Mouse (Mus musculus) cerebellum, adult 9-10 months (tissue): ENCODE measurements around the gene OR5BS1P.
"Not testable (repeated sequence)": the region's sequence is repeated elsewhere in the genome, so short reads cannot be mapped to it uniquely, and the experiment has no call there.

ENCODE experiments used
- DNase-seq: peaks from one replicate; pipeline ENCODE4 v3.0.0; 2022

The OR5BS1P gene

DNA sequence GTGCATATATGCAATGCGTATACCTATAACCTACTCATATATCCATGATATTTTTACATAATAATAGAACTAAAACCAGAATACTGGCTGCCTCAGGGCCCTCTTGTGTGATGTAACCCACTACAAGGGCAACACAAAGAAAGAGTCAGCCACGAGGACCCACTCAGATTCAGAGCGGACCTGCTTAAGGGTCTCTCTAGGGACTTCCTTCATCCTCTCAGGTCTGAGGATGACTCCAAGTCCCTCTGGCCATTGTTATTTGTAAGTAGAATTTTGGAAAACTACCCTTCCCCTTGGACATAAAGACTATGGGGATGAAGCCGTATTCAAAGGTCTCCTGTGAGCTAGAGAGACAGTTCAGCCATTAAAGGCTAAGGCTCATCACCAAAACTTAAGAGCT lies at the start of gene OR5BS1P:
Gene OR5BS1P, plus strand, starts transcription at position 301 of the 400 bp plus-strand sequence.
- DNase-seq, result no peak

DNA sequence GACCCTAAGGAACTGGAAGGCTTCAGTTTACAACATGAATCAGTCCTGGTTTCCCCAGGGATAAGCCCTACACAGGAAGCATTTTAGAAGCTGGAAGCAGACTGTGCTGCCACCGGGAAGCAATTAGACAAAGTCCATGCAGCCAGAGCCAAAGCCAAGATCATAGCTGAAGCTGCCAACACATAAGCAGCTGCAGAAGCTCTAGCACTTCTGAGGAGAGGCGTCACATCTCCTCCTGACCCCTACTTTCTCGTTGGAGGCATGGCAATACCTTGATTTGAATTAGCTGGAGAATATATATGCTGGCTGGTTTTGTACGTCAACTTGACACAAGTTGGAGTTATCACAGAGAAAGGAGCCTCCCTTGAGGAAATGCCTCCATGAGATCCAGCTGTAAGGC lies 48.8 kb upstream of the OR5BS1P start:
- no peak for DNase-seq

DNA sequence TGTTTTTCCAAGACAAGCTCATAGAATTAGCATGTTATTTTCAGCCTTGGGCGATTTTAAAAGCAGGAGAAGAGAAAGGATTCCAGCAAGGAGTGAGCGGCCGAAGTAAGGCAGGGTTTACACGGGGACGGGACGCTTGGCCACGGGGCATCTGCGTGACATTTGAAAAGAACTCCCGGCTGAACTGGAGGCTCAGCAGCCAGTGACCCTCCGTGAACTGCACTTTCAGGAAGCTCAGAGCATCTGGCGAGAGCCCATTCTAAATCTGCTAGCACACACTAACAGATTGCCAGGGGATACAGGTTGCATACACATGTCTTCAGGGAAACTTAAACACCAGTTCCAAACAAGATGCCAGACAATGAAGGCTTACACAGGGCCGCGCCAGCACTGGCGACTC lies 45.4 kb upstream of the OR5BS1P start:
- no peak for DNase-seq

DNA sequence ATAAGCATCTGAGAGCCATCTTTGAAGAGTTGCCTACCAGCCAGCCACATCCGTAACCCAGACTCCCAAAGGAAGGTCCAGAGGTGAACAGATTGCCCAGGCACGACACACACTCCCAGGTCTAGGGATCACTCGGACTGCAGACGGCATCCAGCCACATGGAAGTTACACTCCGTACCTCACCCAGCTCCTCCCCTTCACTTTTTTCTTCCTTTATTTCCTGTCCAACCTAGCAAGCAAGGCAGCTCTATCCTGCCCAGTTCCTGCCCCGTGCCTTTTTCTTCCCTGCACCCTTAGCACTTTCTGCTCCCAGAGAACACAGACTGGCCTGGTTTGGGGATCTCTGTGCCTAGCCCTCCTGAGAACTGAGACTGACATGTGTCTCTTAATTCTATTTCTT lies 44.9 kb upstream of the OR5BS1P start:
- no peak for DNase-seq

DNA sequence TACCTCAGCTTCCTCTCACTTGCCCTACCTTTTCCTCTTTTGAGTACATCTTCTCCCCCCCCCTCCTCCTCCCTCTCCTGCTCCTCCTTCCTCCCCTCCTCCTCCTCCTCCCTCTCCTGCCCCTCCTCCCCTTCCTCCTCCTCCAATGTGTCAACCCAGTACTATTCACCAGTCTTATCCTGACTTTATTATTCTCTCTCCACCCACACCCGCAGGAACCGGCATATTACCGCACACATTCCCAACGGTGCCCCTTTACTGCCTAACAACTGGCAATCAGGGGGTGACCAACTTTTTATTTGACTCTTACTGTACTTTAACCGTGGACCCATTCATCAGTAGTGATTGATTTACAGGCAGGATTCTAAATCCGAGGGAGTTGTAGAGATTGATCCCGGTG lies 44.5 kb upstream of the OR5BS1P start:
- DNase-seq, result no peak

DNA sequence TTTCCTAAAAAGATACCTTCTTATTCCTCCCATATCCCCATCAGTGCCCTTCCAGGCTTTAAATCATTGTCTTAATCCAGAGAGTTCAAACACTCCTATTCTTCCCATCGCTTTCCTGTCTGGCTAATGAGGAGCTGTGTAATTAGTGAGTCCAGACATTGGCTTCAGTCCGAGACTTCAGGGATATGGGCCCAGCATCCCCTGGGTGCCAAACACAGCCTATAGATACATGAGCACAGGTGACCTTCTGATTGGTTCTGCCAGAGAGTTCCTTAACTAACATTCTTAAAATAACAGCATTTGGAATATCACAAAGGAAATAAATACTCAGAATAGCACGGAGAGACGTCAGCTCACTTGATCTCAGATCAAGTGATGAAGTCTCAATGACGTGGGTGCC lies 38.8 kb upstream of the OR5BS1P start, which contains the start of gene Olfr282:
Gene Olfr282, plus strand, starts transcription at position 301 of the 400 bp plus-strand sequence.
- not testable (repeated sequence) for DNase-seq

DNA sequence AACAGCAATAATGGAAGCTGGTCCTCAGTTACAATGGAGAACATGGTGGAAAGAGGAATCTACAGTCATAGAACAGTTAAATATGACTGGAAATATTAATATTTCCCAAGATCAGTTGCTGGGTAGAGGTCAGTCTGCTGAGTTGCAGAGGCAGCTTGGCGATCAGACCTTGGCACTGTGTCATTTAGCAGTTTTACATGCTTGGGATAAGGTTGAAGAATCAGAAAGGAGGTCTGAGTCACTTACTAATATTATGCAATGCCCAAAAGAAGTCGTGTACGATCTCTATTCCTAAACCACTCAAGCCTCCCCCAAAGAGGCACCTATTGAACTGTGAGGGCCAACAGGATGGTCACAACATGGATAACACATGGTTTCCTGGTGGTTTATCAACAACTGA lies 25.1 kb upstream of the OR5BS1P start:
- DNase-seq, result no peak

DNA sequence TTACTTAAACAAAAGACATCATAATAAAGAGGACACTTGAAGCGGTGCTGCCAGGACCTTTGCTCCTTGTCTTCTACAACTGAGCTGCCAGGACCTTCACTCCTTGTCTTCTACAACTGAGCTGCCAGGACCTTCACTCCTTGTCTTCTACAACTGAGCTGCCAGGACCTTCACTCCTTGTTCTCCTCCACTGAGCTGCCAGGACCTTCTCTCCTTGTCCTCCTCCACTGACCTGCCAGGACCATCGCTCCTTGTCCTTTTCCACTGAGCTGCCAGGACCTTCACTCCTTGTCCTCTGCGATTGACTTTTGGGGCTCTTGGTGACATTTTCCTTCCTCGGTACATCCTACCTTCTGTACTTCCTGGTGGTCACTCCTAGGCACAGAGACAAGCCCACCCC lies 21.2 kb upstream of the OR5BS1P start:
- peak; percentile 7 for DNase-seq

DNA sequence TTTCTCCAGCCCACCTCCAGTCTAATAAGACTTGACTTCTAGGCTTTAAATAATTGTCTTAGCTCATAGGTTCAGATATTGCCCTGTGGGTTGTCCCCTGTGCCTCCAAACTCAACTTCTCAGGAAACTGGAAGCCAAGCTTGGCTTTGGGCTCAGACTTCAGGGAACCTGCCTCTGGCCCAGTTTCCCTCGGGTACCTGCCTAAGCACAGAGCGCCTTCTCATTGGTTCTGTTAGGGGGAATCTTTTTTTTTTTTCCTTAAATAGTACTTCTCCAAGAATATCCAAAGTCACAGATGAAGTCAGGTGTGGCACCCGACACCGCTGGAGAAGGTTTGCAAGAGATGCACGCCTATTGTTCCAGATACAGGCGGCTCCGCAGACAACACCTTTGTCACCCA lies 17.4 kb upstream of the OR5BS1P start, which contains the start of gene Olfr281:
Gene Olfr281, plus strand, starts transcription at position 301 of the 400 bp plus-strand sequence.
- no peak for DNase-seq

DNA sequence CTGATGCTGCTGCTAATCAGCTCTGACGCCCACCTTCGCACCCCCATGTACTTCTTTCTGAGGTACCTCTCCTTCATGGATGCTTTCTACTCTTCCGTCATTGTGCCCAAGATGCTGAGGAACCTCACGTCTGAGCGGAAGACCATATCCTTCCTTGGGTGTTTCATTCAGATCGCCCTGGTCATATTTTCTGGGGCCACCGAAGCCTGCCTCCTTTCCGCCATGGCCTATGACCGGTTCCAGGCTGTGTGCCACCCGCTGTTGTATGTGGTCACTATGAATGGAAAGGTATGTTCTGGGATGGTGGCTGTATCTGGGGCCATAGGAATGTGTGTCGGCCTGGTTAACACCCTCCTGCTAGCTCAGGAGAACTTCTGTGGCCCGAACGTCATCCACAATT lies 1.8 kb downstream of the OR5BS1P start:
- DNase-seq, result no peak

DNA sequence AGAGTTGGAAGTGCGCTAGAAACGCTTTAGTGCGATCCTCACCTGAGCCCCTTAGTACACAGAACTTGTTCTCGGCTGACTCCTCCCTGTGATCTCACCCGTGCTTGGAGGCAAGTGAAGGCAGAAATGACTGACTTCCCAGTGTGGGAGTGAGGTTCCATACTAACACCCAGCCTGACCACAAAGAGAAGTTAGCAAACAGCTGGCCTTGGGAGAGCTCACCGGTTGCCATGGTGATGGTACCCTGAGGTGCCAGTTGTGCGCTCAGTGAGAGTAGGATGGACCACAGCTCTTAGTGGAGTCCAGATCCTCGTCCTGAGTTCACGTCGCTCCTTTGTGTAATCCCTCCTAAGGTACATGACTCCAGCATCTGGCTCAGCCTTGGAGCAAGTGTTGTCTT lies 5.3 kb downstream of the OR5BS1P start:
- no peak for DNase-seq

DNA sequence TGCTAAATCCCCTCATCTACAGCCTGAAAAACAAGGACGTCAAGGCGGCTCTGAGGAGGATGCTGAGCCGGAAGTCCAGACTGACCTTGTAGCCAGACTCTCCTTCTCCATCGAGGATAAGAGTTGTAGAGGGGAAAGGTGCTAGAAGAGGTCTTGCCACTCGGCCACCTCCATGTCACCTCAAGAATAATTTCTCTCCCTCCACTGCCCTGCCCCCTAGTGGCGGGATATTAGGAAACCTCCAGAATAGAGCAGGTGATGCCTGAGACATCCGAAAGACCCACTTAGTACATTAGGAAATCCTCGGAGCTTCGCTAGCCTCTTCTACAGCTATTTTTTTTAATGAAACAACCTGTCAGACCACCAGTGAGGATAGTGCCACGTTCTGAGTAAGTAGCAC lies 5.7 kb downstream of the OR5BS1P start:
- DNase-seq, result peak; percentile 22

DNA sequence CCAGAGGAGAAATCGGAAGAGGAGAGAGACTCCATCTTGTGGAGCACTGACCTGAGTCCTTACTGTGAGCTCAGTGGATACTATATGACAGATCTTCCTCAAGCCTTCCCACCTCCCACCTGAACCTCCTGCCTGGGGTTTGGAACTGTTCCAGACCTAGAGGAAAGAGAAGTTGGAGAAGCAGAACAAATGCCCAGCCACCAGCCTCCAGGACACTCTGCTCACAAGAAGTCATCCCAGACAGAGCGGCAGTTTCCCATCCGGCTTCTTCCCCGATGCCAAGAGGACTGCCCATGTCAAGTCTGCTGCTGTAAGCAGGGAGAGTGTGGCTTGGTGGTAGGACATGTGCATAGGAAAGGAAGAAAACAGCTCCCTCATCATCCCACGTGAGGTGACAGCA lies 6.6 kb downstream of the OR5BS1P start:
- DNase-seq, result no peak

DNA sequence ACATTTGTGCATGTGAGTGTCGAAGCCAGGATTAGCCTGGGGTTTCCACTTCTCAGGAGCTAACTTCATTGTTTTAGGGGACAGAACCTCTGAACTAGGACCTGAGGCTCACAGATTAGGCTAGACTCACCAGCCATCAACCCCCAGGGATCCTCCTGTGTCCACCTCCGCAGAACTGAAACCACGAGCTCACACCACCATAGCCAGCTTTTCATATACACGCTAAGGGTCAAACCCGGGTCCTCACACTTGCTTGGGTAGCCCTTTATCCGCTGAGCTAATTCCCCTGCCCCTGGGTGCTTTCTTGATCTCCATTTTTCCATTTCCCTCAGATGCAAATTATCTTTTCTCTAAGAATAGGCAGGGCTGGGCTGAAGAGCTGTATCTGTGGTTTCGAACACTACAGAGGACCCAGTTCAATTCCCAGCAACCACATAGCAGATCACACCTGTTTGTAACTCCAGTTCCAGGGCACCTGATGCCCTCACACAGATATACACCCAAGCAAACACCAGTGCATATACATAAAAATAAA lies 9.9 kb downstream of the OR5BS1P start:
- DNase-seq, result no peak

DNA sequence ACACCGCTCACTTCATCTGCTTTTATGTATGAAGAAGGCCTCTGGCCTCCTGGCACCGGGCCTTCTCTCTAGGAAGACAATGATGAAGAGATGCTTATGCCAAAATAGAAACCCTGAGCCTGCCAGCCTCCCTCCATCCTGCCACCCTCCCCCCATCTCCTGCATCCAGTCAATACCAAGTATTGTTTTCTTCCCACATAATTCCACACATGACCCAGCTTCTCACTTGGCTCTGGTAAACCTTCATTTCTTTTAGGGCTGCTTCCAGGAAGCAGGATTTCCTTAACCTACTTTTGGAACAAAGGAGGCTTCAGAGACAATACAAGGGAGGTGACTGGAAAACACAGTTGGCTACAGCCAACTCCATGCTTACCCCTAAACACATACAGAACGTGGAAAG lies 13.0 kb downstream of the OR5BS1P start, which contains the start of gene Lalba:
Gene Lalba, minus strand, starts transcription at position 21 of the 400 bp plus-strand sequence.
- DNase-seq, result no peak

DNA sequence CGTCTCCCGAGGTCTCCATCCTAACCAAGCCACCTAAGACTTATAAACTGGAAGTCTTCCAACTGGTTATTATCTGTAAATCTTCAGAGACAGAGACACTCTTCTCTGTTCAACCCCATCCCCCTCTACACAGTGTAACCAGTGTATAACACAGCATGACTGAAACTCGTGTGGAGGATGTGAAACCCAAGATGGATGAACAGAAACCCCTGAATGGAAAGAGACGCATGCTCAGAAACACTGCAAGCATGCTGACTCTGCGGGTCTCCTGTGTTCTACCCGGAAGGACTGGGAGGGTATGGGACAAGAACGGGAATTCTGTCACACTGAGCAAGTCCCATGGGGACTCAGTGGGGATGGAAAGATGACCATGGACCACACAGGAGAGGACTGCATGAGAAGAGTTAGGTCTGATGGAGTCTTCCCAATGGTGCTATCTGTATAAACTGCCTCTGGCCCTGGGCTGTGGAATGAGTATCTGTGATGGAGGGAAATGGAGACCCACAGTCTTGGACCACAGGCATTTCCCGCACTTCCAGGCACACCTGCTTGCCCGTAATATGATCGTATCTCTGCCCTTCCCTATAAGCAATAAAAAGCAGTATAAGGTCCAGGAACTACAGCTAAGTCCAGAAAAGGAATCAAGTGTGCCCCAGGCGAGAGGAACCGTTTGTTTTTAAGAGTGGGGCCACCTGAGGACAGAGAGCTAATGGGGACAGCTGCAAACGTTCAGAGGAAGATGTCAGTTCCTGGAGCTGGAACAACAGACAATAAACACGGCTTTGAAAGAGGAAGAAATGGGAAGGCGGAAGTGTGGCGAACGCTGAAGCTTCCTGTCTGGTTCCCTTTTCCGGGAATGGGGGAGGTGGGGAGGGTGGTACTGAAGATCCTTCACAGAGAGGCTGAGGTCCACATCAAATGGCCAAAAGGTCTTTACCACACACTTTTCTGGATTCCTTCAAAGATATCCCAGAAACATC lies 14.5 kb downstream of the OR5BS1P start:
- no peak for DNase-seq

DNA sequence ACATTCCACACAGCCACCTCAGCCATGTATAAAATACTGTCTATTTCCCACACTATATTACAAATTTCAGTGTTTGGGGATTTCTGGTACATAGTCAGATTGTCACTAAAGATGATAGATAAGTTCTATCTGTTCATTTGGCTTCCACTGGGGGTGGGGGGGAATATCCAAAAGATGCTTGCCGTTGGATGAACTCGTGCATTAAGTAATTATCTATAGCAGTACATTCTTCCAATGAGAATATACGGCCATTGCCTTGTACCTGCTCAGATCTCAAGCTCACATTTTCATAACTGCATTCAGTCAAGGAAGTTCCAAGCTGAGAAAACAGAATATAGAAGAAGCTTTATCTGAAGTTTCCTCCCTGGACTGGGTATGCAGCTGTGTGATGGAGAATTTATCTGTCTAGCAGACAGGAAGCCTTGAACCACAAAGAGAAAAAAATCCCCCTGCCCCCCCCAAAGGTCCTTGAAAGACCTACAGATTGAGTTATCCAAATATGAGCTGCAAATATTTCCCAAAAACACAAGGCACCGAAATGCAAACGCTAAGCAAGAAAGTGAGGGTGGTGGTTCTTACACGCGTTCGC lies 16.8 kb downstream of the OR5BS1P start:
- no peak for DNase-seq

DNA sequence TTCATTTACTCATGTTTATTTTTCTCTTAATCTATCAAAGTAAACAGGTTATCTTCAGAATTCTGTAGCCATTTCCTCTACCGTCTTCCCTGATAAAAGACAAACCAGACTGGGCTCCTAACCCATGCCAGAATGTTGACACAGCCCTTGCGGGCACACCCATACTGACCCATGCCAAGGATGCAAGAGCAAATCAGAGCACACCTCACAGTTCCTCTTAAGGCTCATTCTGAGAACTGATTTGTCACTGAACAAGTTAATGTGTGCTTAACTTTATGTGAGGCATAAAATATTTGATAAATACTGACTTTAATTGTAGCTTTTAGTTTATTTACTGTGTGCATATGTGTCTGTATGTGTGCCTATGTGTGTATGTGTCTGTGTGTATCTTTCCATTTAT lies 21.6 kb downstream of the OR5BS1P start:
- no peak for DNase-seq

DNA sequence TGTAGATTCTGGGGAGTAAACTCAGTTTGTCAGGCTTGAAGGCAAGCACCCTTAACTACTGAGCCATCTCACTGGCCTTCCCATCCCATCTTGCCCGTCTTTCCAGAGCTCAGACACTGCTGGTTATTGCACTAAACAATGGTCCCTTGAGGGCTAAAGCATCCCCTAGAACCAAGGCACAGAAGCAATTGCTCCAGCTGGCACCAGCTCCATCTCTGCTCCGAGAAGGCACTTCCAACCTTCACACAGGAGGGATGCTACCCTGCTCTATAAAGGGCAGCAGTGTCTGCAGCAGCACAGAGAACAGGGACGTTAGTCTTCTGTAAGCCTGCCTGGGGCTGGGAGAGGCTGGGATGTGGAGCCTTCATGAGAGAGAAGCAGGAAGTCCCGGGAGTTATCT lies 22.4 kb downstream of the OR5BS1P start, which contains the start of gene Olfr279:
Gene Olfr279, plus strand, starts transcription at position 301 of the 400 bp plus-strand sequence.
- DNase-seq, result no peak

DNA sequence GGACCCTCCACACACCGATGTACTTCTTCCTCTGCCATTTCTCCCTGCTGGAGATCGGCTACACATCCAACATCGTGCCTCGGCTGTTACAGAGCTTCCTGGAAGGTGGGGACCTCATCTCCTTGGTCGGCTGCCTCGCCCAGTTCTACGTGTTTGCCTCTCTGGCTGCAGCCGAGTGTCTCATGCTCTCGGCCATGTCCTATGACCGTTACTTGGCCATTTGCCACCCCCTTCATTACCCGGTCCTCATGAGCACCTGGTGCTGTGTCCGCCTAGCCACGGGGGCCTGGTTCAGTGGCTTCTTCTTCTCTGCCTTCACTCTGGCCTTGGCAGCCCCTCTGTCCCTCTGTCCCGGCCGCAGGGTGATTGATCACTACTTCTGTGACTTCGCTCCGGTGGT lies 27.9 kb downstream of the OR5BS1P start:
- no peak for DNase-seq

DNA sequence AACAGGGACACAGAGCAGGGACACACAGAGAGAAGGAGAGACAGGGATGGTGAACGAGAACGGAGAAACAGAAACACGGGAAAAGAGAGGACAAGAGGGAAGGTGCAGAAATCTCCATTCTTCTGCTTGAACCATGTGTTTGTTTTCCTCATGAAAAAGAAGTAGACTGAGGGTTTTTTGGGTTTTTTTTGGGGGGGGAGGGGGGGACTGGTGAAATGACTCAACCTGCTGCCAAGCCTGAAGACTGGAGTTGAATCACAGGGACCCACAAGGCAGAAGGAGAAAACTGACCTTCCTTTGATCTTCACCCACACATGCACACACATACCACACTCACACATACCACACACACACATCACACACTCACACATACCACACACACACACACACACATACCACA lies 33.6 kb downstream of the OR5BS1P start:
- DNase-seq, result no peak

DNA sequence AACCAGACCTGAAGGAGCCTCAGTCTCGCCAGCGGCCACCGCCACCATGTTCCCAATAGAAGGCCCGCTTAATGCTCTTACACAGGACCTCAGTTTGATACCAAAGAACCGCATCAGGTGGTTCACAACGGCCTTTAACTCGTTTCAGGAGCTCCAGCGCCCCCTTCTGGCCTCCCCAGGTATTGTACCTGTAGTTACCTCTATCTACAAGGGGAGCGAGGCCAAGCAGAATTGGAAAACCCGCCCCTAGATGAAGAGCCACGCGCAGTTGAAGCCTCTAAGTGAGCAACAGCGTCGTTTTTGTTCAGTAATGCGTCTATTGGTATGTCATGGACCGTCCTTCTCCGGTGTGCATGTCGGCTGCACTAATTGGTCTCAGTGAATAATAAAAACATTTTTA lies 34.8 kb downstream of the OR5BS1P start:
- DNase-seq, result peak; percentile 52

DNA sequence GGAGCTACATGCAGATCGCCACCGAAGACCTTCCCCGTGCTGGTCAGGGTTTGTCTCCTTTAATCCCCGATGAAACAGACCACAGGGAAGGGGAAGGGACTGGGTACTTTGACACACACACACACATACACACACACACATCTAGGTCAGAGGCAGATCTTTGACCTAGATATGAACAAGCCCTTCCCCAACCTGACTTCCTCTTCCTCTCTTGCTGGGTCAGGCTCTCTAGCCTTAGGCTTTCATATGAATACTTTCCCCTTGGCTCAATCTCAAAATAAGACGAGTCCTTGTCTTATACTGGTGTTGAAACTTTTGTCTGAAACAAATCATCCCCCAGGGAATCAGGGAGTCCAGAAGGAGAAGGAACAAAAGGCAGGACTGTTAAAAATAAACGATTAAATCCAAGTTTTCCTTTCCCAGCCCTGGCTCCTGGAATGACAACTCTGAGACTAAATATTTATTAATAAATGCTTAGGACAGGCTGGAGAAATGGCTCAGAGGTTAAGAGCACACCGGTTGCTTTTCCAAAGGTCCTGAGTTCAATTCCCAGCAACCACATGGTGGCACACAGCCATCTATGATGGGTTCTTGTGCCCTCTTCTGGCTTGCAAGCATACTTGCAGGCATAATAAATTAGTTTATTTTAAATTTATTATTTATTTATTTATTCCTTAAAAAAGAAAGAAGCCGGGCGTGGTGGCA lies 36.7 kb downstream of the OR5BS1P start:
- DNase-seq, result no peak
